Mouse (Mus musculus): ENCODE results near the gene D130043K22Rik. TPM values are rescaled to one million over a fixed set of nuclear protein-coding genes. Genes with fewer than 3 reads are reported as not detected.

The D130043K22Rik gene
- polyA plus RNA-seq, 1 experiment from 2014 or later = 0.82 TPM

DNA sequence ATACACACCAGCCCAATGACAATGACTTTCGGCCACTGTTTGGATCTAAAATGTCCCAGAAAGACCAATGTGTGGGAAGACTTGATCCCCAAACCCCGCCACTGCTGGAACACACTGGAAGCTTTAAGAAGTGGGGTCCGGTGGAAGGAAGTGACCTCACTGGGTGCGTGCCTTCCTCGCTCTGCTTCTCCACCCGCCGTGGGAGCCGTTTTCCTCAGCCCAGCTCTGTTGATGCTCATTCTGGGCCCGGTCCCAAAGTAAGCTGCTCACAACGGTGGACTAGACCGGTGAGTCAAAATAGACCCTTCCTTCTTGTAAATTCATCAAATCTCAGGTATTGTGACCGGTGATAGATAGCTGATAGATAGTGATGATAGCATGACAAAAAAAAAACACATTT lies 60.5 kb downstream of the D130043K22Rik start:
- no peak for DNase-seq (ENCODE audit: low spot score)
- 88% methylated on average over 12 of the region's 12 CpGs for WGBS
- no peak overlapping the region for H3K9ac ChIP-seq (ENCODE audit: low read depth, low read length)
- no peak overlapping the region for H3K4me2 ChIP-seq (ENCODE audit: low read length)
- no peaks in the 10 kb centered on the region for H3K9me3 ChIP-seq (replicated peaks; ENCODE audit: low read length)
- H3K27me3 ChIP-seq (ENCODE audit: insufficient read depth, low read length) = no peaks in the 10 kb centered on the region
- no peak for TF ChIP-seq CTCF (IDR thresholded peaks at IDR 0.05; ENCODE audit: low read depth)
- no peak overlapping the region for H3K27ac ChIP-seq
- no peak for ATAC-seq (replicated peaks; ENCODE audit: low FRiP score, low read depth)
- no peak overlapping the region for H3K4me3 ChIP-seq (replicated peaks; ENCODE audit: low read depth, low read length)
- H3K36me3 ChIP-seq (ENCODE audit: insufficient read depth, low read length) = no peaks in the 10 kb centered on the region
- no peaks in the 10 kb centered on the region for H3K4me1 ChIP-seq (replicated peaks; ENCODE audit: insufficient read depth, low read length)

DNA sequence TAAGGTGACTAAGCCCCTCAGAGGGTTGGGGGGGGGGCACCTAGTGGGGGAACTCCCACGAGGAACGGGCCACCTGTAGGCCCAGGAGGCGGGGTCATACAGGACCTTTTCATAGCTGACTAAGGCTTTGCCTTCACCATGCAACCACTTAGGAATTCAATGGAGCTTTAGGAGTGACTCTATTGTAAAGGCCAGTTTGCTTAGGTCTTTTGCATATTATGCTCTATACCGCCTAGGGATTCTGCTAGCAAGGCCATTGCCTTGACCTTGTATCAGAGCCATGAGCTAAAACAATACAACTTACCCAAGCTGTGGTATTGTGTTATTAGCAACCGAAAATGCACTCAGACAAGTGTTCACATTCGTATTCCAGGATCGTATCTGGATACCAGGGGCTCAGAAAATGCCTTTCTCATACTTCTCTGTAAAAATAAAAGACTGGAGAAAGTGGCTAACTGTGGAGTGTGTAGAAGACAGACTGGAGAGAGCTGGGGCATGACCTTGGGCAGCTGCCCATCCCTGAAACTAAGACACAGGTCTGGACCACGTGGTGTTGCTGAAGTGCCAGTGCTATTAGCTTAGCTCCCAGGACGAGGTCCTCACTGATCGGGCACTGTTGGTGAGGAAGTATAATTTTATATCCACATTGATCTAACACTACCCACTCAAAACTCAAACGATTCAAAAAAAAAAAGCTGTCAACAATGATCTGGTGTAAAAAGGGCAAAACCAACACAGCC lies 62.1 kb downstream of the D130043K22Rik start:
- Histone ChIP-seq H3K4me3 (replicated peaks; ENCODE audit: low read depth, low read length) (no peak overlapping the region), H3K9me3 (replicated peaks; ENCODE audit: low read length) (no peaks in the 10 kb centered on the region), H3K4me1 (replicated peaks; ENCODE audit: insufficient read depth, low read length) (no peaks in the 10 kb centered on the region), H3K9ac (ENCODE audit: low read depth, low read length) (no peak overlapping the region), H3K27ac (no peak overlapping the region), H3K36me3 (ENCODE audit: insufficient read depth, low read length) (peaks cover 10% of the 10 kb centered on the region; the same call in 1 of the 2 replicates), H3K4me2 (ENCODE audit: low read length) (no peak overlapping the region), H3K27me3 (ENCODE audit: insufficient read depth, low read length) (no peaks in the 10 kb centered on the region)
- ATAC-seq (replicated peaks; ENCODE audit: low FRiP score, low read depth) (no peak), DNase-seq (ENCODE audit: low spot score) (no peak)
- no peak for TF ChIP-seq CTCF (IDR thresholded peaks at IDR 0.05; ENCODE audit: low read depth)
- 78% methylated on average over 11 of the region's 11 CpGs for WGBS

DNA sequence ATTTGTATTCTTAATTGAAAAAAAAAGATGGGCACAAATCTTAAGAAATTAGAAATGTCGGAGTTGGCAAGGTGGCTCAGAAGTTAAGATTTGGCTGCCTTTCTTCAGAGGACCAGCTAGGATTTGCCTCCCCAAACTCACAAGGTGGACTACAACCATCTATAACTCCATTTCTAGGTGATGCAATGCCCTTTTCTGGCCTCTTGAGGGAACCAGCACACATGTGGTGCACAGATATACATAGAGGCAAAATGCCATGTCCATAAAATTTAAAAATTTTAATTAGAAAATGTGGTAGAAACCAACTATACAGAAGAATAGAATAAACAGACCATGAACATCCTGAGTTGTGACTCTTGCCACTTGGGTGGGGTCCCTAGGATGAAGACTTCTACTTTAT lies 64.2 kb downstream of the D130043K22Rik start:
- ATAC-seq (replicated peaks; ENCODE audit: low FRiP score, low read depth) = no peak
- peaks cover 10% of the 10 kb centered on the region; the same call in 1 of the 2 replicates for H3K36me3 ChIP-seq (ENCODE audit: insufficient read depth, low read length)
- H3K27me3 ChIP-seq (ENCODE audit: insufficient read depth, low read length) = no peaks in the 10 kb centered on the region
- H3K27ac ChIP-seq = no peak overlapping the region
- no peak overlapping the region for H3K4me2 ChIP-seq (ENCODE audit: low read length)
- H3K9me3 ChIP-seq (replicated peaks; ENCODE audit: low read length) = no peaks in the 10 kb centered on the region
- peak; percentile 48 for TF ChIP-seq CTCF (IDR thresholded peaks at IDR 0.05; ENCODE audit: low read depth)
- DNase-seq (ENCODE audit: low spot score) = no peak
- 100% methylated on average over 1 of the region's 1 CpGs for WGBS
- no peak overlapping the region for H3K9ac ChIP-seq (ENCODE audit: low read depth, low read length)
- no peaks in the 10 kb centered on the region for H3K4me1 ChIP-seq (replicated peaks; ENCODE audit: insufficient read depth, low read length)
- no peak overlapping the region for H3K4me3 ChIP-seq (replicated peaks; ENCODE audit: low read depth, low read length)

DNA sequence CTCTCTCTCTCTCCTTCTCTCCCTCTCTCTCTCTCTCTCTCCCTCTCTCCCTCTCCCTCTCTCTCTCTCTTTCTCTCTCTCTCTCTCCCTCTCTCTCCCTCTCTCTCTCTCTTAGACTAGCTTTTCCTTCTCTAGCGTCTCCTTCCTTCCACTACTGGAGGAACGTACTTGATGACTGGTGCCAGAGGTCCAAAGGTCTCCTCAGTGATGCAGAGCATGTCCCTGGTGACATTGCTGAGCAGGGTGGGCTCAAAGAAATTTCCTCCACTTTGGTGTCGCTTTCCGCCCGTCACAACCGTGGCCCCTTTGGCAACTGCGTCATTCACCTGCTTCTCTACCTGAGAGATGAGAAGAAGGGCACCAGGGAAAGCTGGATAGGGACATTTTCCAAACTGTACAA lies 68.6 kb downstream of the D130043K22Rik start:
- Histone ChIP-seq H3K9me3 (replicated peaks; ENCODE audit: low read length) (no peaks in the 10 kb centered on the region), H3K4me1 (replicated peaks; ENCODE audit: insufficient read depth, low read length) (no peaks in the 10 kb centered on the region), H3K27me3 (ENCODE audit: insufficient read depth, low read length) (no peaks in the 10 kb centered on the region), H3K4me3 (replicated peaks; ENCODE audit: low read depth, low read length) (no peak overlapping the region), H3K9ac (ENCODE audit: low read depth, low read length) (no peak overlapping the region), H3K36me3 (ENCODE audit: insufficient read depth, low read length) (peaks cover 10% of the 10 kb centered on the region), H3K27ac (0 out of 2 replicates have a peak overlapping the region, but pooled peaks have one; percentile 42), H3K4me2 (ENCODE audit: low read length) (no peak overlapping the region)
- 73% methylated on average over 7 of the region's 7 CpGs for WGBS
- TF ChIP-seq CTCF (IDR thresholded peaks at IDR 0.05; ENCODE audit: low read depth) = no peak
- DNase-seq (ENCODE audit: low spot score) (no peak), ATAC-seq (replicated peaks; ENCODE audit: low FRiP score, low read depth) (0 out of 2 replicates have a peak, but pooled peaks have one; percentile 45)

DNA sequence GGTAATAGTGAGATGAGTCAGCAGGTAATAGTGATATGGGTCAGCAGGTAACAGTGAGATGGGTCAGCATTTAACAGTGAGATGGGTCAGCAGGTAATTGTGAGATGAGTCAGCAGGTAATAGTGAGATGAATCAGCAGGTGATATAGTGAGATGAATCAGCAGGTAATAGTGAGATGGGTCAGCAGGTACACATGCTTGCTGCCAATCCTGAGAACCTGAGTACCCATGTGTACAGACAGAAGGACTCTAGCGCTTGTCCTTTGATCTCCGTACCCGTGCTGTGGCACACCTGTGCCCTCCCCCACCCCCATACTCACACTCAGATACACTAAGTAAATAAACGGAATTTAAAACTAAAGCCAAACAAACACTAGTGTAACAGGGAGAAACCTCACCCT lies 70.0 kb downstream of the D130043K22Rik start:
- H3K9me3 ChIP-seq (replicated peaks; ENCODE audit: low read length) = no peaks in the 10 kb centered on the region
- WGBS = 83% methylated on average over 4 of the region's 4 CpGs
- H3K36me3 ChIP-seq (ENCODE audit: insufficient read depth, low read length) = peaks cover 17% of the 10 kb centered on the region
- no peak overlapping the region for H3K27ac ChIP-seq
- H3K27me3 ChIP-seq (ENCODE audit: insufficient read depth, low read length) = no peaks in the 10 kb centered on the region
- ATAC-seq (replicated peaks; ENCODE audit: low FRiP score, low read depth) (peak; percentile 50; the same call in 1 of the 2 replicates), DNase-seq (ENCODE audit: low spot score) (no peak)
- no peak overlapping the region for H3K4me2 ChIP-seq (ENCODE audit: low read length)
- H3K4me1 ChIP-seq (replicated peaks; ENCODE audit: insufficient read depth, low read length) = no peaks in the 10 kb centered on the region
- H3K9ac ChIP-seq (ENCODE audit: low read depth, low read length) = no peak overlapping the region
- H3K4me3 ChIP-seq (replicated peaks; ENCODE audit: low read depth, low read length) = no peak overlapping the region
- no peak for TF ChIP-seq CTCF (IDR thresholded peaks at IDR 0.05; ENCODE audit: low read depth)

DNA sequence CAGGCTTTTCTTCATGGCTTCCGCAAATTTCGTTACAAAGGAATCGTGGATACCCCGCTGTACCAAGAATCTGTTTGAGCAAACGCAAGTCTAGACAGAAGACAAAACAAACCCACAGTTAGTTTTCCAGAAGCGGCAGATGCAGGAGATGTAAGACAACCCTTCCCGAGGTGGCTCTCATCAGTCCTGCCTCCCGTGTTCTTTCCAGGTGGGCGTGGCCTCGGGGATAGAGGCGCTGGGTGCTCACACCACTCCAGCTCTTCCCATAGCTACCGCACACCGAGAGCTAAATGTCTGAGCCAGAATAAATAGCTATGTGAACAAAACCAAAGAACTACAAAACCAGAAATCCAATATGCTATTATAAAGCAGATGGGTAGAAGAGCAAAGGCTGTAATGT lies 70.9 kb downstream of the D130043K22Rik start:
- no peak overlapping the region for H3K9ac ChIP-seq (ENCODE audit: low read depth, low read length)
- WGBS = 73% methylated on average over 13 of the region's 13 CpGs
- ATAC-seq (replicated peaks; ENCODE audit: low FRiP score, low read depth) = no peak

More for the DNA sequence above, 70.9 kb downstream of the D130043K22Rik start:
- Histone ChIP-seq H3K27ac (no peak overlapping the region), H3K4me3 (replicated peaks; ENCODE audit: low read depth, low read length) (no peak overlapping the region), H3K4me1 (replicated peaks; ENCODE audit: insufficient read depth, low read length) (no peaks in the 10 kb centered on the region), H3K36me3 (ENCODE audit: insufficient read depth, low read length) (peaks cover 16% of the 10 kb centered on the region), H3K9me3 (replicated peaks; ENCODE audit: low read length) (no peaks in the 10 kb centered on the region), H3K4me2 (ENCODE audit: low read length) (no peak overlapping the region), H3K27me3 (ENCODE audit: insufficient read depth, low read length) (no peaks in the 10 kb centered on the region)
- no peak for DNase-seq (ENCODE audit: low spot score)
- no peak for TF ChIP-seq CTCF (IDR thresholded peaks at IDR 0.05; ENCODE audit: low read depth)

All from kidney, postnatal 0 days (tissue).